Mouse (Mus musculus) midbrain, postnatal 0 days (tissue): ENCODE results near the gene Apoa5. TPM values are rescaled to one million over a fixed set of nuclear protein-coding genes. Genes with fewer than 3 reads are reported as not detected.

ENCODE experiments used
- ATAC-seq: fragments of 200-750 bp; cut with Nextera tagmentation; 2 replicates; pipeline ENCODE4 v1.8.0; 2017; ENCODE audit warnings: moderate number of reproducible peaks, mild to moderate bottlenecking, moderate TSS enrichment, moderate library complexity; ENCODE audit not compliant: low FRiP score
- DNase-seq: peaks from one replicate; pipeline ENCODE4 v3.0.0-alpha.2; 2015; ENCODE audit warnings: low spot score
- H3K27ac ChIP-seq: fragments of 300-500 bp; sonication (generic); 2 replicates; pipeline ENCODE4 v1.5.1; 2014; ENCODE audit warnings: low read depth, mild to moderate bottlenecking, low read length, mixed read lengths
- H3K27me3 ChIP-seq: fragments of 300-500 bp; sonication (generic); 2 replicates; pipeline ENCODE4 v1.6.1; 2014; ENCODE audit warnings: low read length, control low read depth, mixed read lengths; ENCODE audit not compliant: insufficient read depth
- H3K36me3 ChIP-seq: fragments of 300-500 bp; sonication (generic); 2 replicates; pipeline ENCODE4 v1.6.1; 2014; ENCODE audit warnings: low read length, control low read depth, mixed read lengths; ENCODE audit not compliant: insufficient read depth
- H3K4me1 ChIP-seq: fragments of 300-500 bp; sonication (generic); 2 replicates; pipeline ENCODE4 v1.6.1; 2014; ENCODE audit warnings: mild to moderate bottlenecking, control low read depth, antibody characterized with exemption, low read length, mixed read lengths; ENCODE audit not compliant: insufficient read depth
- H3K4me2 ChIP-seq: fragments of 300-500 bp; sonication (generic); 2 replicates; pipeline ENCODE4 v1.6.1; 2014; ENCODE audit warnings: low read depth, mild to moderate bottlenecking, low read length, mixed read lengths; ENCODE audit not compliant: poor library complexity, severe bottlenecking
- H3K4me3 ChIP-seq: fragments of 300-500 bp; sonication (generic); 2 replicates; pipeline ENCODE4 v1.5.1; 2014; ENCODE audit warnings: low read depth, mild to moderate bottlenecking, low read length, moderate library complexity
- H3K9ac ChIP-seq: fragments of 300-500 bp; sonication (generic); replicated peaks from 2 replicates; pipeline ENCODE4 v1.6.1; 2014; ENCODE audit warnings: mild to moderate bottlenecking, low read length, moderate library complexity, mixed read lengths; ENCODE audit not compliant: poor library complexity, severe bottlenecking
- H3K9me3 ChIP-seq: fragments of 300-500 bp; sonication (generic); 2 replicates; pipeline ENCODE4 v1.6.1; 2016; ENCODE audit warnings: low read length, control low read depth
- CTCF ChIP-seq: IDR thresholded peaks from 2 replicates; pipeline ENCODE4 v1.5.1; 2016; ENCODE audit warnings: antibody characterized with exemption, mild to moderate bottlenecking
- WGBS: fragments of 180-500 bp; shearing (Covaris S2); extraction: QIAGEN DNeasy Blood & Tissue Kit; methylation state at CpG from one replicate; pipeline ENCODE4 v1.1.7; 2014; 5-methylcytosine and 5-hydroxymethylcytosine counted together
- polyA plus RNA-seq: library from polyadenylated mRNA; unstranded; fragments of >200 nt; fragmentation: Nextera tagmentation; extraction: Ambion mirVana; gene quantifications from 2 replicates; pipeline ENCODE4 v1.2.1, GENCODE M21; 2015
- total RNA-seq: library from RNA; depleted of rRNA; stranded (reverse); fragments of >200 nt; gene quantifications from 2 replicates; pipeline ENCODE4 v1.2.3, GENCODE M21; 2014

Gene Apoa5
- total and polyA plus RNA-seq, 2 experiments from 2014 or later = not detected

DNA sequence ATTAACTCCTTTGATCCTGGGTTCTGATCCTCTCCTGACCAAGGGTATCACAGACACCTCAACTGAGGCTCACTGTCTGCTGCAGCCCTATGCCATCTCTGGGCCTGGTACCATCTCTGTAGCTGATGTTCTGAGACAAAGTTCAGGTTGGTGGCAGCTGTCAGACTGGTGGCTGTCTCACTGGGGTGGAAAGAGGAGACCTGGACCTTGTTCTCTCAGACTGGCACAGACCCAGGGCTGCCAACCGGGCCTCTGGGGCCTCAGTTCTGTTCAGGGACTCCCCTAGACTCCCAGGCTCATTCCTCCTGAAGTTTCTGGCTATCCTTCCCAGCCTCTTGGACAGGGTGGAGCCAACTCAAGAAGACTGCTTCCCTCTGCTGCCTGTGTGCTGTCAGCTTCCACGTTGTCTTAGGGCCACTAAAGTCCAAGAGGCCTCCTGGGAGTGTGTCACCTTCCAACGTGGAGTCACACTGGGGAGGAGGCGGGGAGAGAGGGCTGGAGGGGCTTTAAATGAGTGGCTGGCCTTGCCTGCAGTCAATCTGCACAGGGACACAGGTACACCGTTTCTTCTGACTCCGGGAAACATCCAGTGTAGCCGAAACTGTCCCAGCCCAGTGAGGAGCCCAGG, 27.8 kb upstream of the Apoa5 start, which contains the start of gene Apoa4:
Gene Apoa4 (plus strand): TSS at position 171 of the 628 bp plus-strand sequence.
- H3K36me3 ChIP-seq = no peaks in the 10 kb centered on the region
- H3K27me3 ChIP-seq = no peaks in the 10 kb centered on the region
- H3K27ac ChIP-seq = no peak within 1 kb of the TSS
- H3K9ac ChIP-seq = no peak within 1 kb of the TSS
- ATAC-seq (no peak), DNase-seq (no peak)
- H3K4me2 ChIP-seq = no peak within 1 kb of the TSS
- 71% methylated on average over 7 of the region's 7 CpGs for WGBS
- no peaks in the 10 kb centered on the region for H3K9me3 ChIP-seq
- H3K4me3 ChIP-seq = no peak within 1 kb of the TSS
- no peak for TF ChIP-seq CTCF
- H3K4me1 ChIP-seq = no peaks in the 10 kb centered on the region

DNA sequence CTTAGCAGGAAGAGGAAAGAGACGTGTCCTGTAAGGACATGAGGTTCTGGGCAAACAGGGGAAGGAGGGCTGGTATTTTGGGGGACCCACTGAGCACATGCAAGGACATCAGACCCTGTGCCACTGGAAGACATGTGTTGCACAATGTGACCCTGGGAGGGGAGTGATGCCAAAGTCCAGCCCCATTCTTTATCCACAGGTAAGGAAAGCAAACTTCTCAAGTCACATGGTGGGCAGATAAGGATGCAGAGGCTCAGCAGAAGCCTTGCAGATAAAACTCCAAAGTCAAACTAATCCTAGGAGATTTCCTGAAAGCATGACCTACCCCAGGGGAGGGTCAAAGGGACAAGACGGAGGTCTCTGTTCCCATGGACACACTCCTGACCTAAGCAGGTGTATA, 26.6 kb upstream of the Apoa5 start:
- DNase-seq (no peak), ATAC-seq (no peak)
- Histone ChIP-seq H3K27ac (no peak overlapping the region), H3K9ac (no peak overlapping the region), H3K4me3 (no peak overlapping the region), H3K27me3 (no peaks in the 10 kb centered on the region), H3K9me3 (no peaks in the 10 kb centered on the region), H3K4me1 (no peaks in the 10 kb centered on the region), H3K4me2 (no peak overlapping the region), H3K36me3 (no peaks in the 10 kb centered on the region)
- 76% methylated on average over 2 of the region's 2 CpGs for WGBS
- TF ChIP-seq CTCF = no peak

DNA sequence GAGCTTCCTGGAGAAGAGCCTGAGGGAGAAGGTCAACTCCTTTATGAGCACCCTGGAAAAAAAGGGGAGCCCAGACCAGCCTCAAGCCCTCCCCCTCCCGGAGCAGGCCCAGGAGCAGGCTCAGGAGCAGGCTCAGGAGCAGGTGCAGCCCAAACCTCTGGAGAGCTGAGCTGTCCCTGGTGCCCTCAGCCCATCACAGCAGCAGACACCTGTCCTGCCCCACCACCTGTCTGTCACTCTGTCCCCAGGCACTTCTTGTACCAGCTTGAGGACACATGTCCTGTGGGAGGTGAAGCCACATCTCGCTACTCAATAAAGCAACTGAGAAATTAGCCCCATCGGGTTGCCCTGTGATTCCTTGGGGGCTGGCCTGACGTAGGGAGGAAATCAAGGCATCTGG, 25.3 kb upstream of the Apoa5 start:
- 0 out of 2 replicates have a peak, but pooled peaks cover under 1% of the 10 kb centered on the region for H3K27me3 ChIP-seq
- H3K4me1 ChIP-seq = no peaks in the 10 kb centered on the region
- H3K4me3 ChIP-seq = no peak overlapping the region
- no peaks in the 10 kb centered on the region for H3K9me3 ChIP-seq
- TF ChIP-seq CTCF = no peak
- H3K9ac ChIP-seq = no peak overlapping the region
- ATAC-seq (no peak), DNase-seq (no peak)
- 74% methylated on average over 4 of the region's 4 CpGs for WGBS
- no peaks in the 10 kb centered on the region for H3K36me3 ChIP-seq
- H3K27ac ChIP-seq = no peak overlapping the region
- H3K4me2 ChIP-seq = no peak overlapping the region

DNA sequence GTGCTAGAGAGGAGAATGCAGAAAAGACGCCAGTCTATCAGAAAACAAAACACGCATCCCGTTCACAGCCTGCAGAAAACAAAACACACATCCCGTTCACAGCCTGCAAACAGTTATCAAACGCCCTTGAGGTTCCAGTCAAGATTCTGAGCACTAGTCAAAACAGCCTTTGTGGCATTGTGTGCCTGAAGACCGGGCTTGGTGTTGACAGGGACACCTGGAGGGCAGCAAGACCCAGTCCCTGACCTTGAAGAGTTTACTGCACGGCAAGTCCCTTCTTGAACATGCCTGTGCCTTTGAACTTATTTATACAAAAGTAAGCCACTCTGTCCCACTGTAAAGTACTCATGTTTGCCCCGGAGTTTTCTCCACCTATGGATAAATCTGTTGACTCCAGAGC, 24.8 kb upstream of the Apoa5 start:
- 58% methylated on average over 8 of the region's 8 CpGs for WGBS
- 0 out of 2 replicates have a peak, but pooled peaks cover 4% of the 10 kb centered on the region for H3K27me3 ChIP-seq
- H3K9me3 ChIP-seq = no peaks in the 10 kb centered on the region
- no peak for TF ChIP-seq CTCF
- H3K4me2 ChIP-seq = no peak overlapping the region
- H3K4me1 ChIP-seq = no peaks in the 10 kb centered on the region
- ATAC-seq (no peak), DNase-seq (no peak)
- H3K9ac ChIP-seq = no peak overlapping the region
- no peak overlapping the region for H3K4me3 ChIP-seq
- H3K27ac ChIP-seq = no peak overlapping the region
- H3K36me3 ChIP-seq = no peaks in the 10 kb centered on the region

DNA sequence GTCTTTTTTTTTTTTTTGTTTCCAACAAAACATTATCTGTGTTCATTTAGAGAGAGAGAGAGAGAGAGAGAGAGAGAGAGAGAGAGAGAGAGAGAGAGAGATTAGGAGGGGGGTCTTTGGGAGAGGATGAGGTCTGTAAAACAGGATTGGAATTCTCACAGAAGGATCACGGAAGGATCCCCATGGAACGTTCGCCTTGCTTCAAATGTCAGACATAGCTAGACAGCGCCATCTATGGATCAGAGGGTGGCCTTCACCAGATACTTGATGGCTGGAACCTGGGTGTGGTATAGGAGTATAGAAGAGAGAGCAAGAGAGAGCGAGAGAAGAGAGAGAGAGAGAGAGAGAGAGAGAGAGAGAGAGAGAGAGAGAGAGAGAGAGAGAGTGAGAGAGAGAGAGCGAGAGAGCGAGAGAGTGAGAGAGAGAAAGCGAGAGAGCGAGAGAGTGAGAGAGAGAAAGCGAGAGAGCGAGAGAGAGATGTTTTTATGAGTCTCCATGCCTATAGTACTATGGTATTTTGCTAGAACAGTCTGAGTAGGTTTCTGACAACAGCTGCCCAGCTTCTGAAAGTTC, 21.6 kb upstream of the Apoa5 start:
- 22% methylated on average over 11 of the region's 11 CpGs for WGBS
- Histone ChIP-seq H3K36me3 (no peaks in the 10 kb centered on the region), H3K4me3 (no peak overlapping the region), H3K27ac (no peak overlapping the region), H3K4me1 (no peaks in the 10 kb centered on the region), H3K4me2 (no peak overlapping the region), H3K9ac (no peak overlapping the region), H3K27me3 (0 out of 2 replicates have a peak, but pooled peaks cover 4% of the 10 kb centered on the region), H3K9me3 (no peaks in the 10 kb centered on the region)
- ATAC-seq (peak; percentile 74; the same call in 1 of the 2 replicates), DNase-seq (peak; percentile 93)
- peak; percentile 94 for TF ChIP-seq CTCF

DNA sequence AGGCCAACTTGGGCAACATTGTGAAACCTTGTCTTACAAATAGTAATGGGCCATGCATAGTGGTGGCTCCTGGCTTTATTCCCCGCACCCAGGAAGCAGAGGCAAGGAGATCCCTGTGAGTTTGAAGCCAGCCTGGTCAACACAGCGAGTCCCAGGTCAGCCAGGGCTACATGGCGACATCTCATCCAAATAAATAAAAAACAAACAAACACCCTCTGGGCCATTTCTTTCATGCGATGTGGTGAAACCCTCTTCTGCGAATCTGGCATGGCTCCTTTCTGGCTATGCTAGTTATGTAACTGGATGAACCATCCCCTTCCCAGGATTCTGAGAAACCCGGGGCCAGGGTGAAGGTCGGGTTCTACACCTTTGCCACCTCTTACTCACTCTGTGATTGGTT, 12.3 kb upstream of the Apoa5 start:
- H3K27me3 ChIP-seq = peaks cover 6% of the 10 kb centered on the region
- ATAC-seq = no peak
- H3K9ac ChIP-seq = no peak overlapping the region
- H3K27ac ChIP-seq = no peak overlapping the region
- no peak overlapping the region for H3K4me3 ChIP-seq
- no peaks in the 10 kb centered on the region for H3K36me3 ChIP-seq
- TF ChIP-seq CTCF = no peak
- H3K4me1 ChIP-seq = no peaks in the 10 kb centered on the region
- no peak overlapping the region for H3K4me2 ChIP-seq
- no peak for DNase-seq
- 90% methylated on average over 7 of the region's 7 CpGs for WGBS
- H3K9me3 ChIP-seq = no peaks in the 10 kb centered on the region
